Mouse (Mus musculus): ENCODE measurements around the gene Sp7. TPM values are rescaled to one million over a fixed set of nuclear protein-coding genes. Genes with fewer than 3 reads are reported as not detected.

Gene Sp7
- total RNA-seq, 1 experiment, result 0.09 TPM

GRCm38 (mm10) chr15:102315292-102315691, 51.7 kb downstream of the Sp7 start:
- Histone ChIP-seq H3K9ac (ENCODE audit: insufficient read depth, low read depth, low read length, poor library complexity, severe bottlenecking) (no peak overlapping the region), H3K27ac (ENCODE audit: insufficient read depth, low read depth, low read length, poor library complexity, severe bottlenecking) (no peak overlapping the region), H3K36me3 (ENCODE audit: control insufficient read depth, insufficient read depth, low read length, poor library complexity, severe bottlenecking) (peaks cover 67% of the 10 kb centered on the region), H3K4me1 (ENCODE audit: control insufficient read depth in 2 of 2, insufficient read depth in 2 of 2, low read length in 2 of 2, poor library complexity in 1 of 2) (no peaks in the 10 kb centered on the region), H3K9me3 (ENCODE audit: control insufficient read depth, insufficient read depth, low read depth, low read length) (no peaks in the 10 kb centered on the region), H3K4me3 (ENCODE audit: insufficient read depth in 1 of 2, low read depth in 1 of 2, low read length in 2 of 2, poor library complexity in 1 of 2, severe bottlenecking in 1 of 2) (no peak overlapping the region)
- TF ChIP-seq MAFK (IDR thresholded peaks at IDR 0.05; ENCODE audit: insufficient read depth, low read depth, low read length), result no peak
- TF ChIP-seq ZC3H11A (IDR thresholded peaks at IDR 0.05; ENCODE audit: borderline replicate concordance, low read depth, low read length), result no peak
- no peak for TF ChIP-seq HCFC1 (IDR thresholded peaks at IDR 0.05; ENCODE audit: borderline replicate concordance, insufficient read depth, low read length)
- no peak for TF ChIP-seq ZNF384 (IDR thresholded peaks at IDR 0.05; ENCODE audit: low read depth, low read length)
- no peak for TF ChIP-seq CHD2 (IDR thresholded peaks at IDR 0.05; ENCODE audit: low read depth, low read length)
- in situ Hi-C loops (cut with MboI; ENCODE audit: low sequenced_read_pairs in 2 of 2, unreplicated experiment in 2 of 2), result no loop called here
- DNase-seq (ENCODE audit: low read depth, low spot score), result no peak

GRCm38 (mm10) chr15:102311489-102311888, 55.5 kb downstream of the Sp7 start:
- TF ChIP-seq CHD2 (IDR thresholded peaks at IDR 0.05; ENCODE audit: low read depth, low read length) (no peak), HCFC1 (IDR thresholded peaks at IDR 0.05; ENCODE audit: borderline replicate concordance, insufficient read depth, low read length) (no peak), ZNF384 (IDR thresholded peaks at IDR 0.05; ENCODE audit: low read depth, low read length) (no peak), ZC3H11A (IDR thresholded peaks at IDR 0.05; ENCODE audit: borderline replicate concordance, low read depth, low read length) (no peak), MAFK (IDR thresholded peaks at IDR 0.05; ENCODE audit: insufficient read depth, low read depth, low read length) (no peak)
- Histone ChIP-seq H3K9me3 (ENCODE audit: control insufficient read depth, insufficient read depth, low read depth, low read length) (no peaks in the 10 kb centered on the region), H3K27ac (ENCODE audit: insufficient read depth, low read depth, low read length, poor library complexity, severe bottlenecking) (no peak overlapping the region), H3K9ac (ENCODE audit: insufficient read depth, low read depth, low read length, poor library complexity, severe bottlenecking) (no peak overlapping the region), H3K4me3 (ENCODE audit: insufficient read depth in 1 of 2, low read depth in 1 of 2, low read length in 2 of 2, poor library complexity in 1 of 2, severe bottlenecking in 1 of 2) (no peak overlapping the region), H3K36me3 (ENCODE audit: control insufficient read depth, insufficient read depth, low read length, poor library complexity, severe bottlenecking) (peaks cover 59% of the 10 kb centered on the region), H3K4me1 (ENCODE audit: control insufficient read depth in 2 of 2, insufficient read depth in 2 of 2, low read length in 2 of 2, poor library complexity in 1 of 2) (no peaks in the 10 kb centered on the region)
- in situ Hi-C loops (cut with MboI; ENCODE audit: low sequenced_read_pairs in 2 of 2, unreplicated experiment in 2 of 2), result no loop called here
- DNase-seq (ENCODE audit: low read depth, low spot score), result no peak

GRCm38 (mm10) chr15:102310074-102310845, 56.7 kb downstream of the Sp7 start:
- Histone ChIP-seq H3K9me3 (ENCODE audit: control insufficient read depth, insufficient read depth, low read depth, low read length) (no peaks in the 10 kb centered on the region), H3K36me3 (ENCODE audit: control insufficient read depth, insufficient read depth, low read length, poor library complexity, severe bottlenecking) (peaks cover 58% of the 10 kb centered on the region), H3K4me3 (ENCODE audit: insufficient read depth in 1 of 2, low read depth in 1 of 2, low read length in 2 of 2, poor library complexity in 1 of 2, severe bottlenecking in 1 of 2) (no peak overlapping the region), H3K4me1 (ENCODE audit: control insufficient read depth in 2 of 2, insufficient read depth in 2 of 2, low read length in 2 of 2, poor library complexity in 1 of 2) (no peaks in the 10 kb centered on the region), H3K27ac (ENCODE audit: insufficient read depth, low read depth, low read length, poor library complexity, severe bottlenecking) (no peak overlapping the region), H3K9ac (ENCODE audit: insufficient read depth, low read depth, low read length, poor library complexity, severe bottlenecking) (no peak overlapping the region)
- no peak for DNase-seq (ENCODE audit: low read depth, low spot score)
- in situ Hi-C loops (cut with MboI; ENCODE audit: low sequenced_read_pairs in 2 of 2, unreplicated experiment in 2 of 2), result no loop called here
- TF ChIP-seq CHD2 (IDR thresholded peaks at IDR 0.05; ENCODE audit: low read depth, low read length) (no peak), HCFC1 (IDR thresholded peaks at IDR 0.05; ENCODE audit: borderline replicate concordance, insufficient read depth, low read length) (no peak), ZNF384 (IDR thresholded peaks at IDR 0.05; ENCODE audit: low read depth, low read length) (no peak), MAFK (IDR thresholded peaks at IDR 0.05; ENCODE audit: insufficient read depth, low read depth, low read length) (no peak), ZC3H11A (IDR thresholded peaks at IDR 0.05; ENCODE audit: borderline replicate concordance, low read depth, low read length) (no peak)

DNA sequence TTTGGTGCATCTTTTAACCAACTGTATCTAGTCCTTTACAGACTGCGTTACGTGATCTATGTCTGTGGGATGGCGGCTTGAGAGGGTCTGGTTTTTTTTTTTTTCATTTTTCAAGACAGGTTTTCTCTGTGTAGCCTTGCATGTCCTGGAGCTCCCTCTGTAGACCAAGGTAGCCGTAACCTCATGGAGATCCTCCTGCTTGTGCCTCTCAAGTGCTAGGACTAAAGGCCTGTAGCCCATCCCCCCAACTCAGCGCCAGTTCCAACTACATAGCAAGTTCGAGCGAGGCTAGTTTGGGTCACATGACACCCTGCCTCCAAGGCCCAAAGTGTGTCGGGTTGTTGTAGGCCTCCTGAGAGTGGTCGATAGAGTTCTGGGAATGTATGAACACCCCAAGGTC, 58.3 kb downstream of the Sp7 start:
- Histone ChIP-seq H3K36me3 (ENCODE audit: control insufficient read depth, insufficient read depth, low read length, poor library complexity, severe bottlenecking) (peaks cover 58% of the 10 kb centered on the region), H3K9me3 (ENCODE audit: control insufficient read depth, insufficient read depth, low read depth, low read length) (no peaks in the 10 kb centered on the region), H3K4me1 (ENCODE audit: control insufficient read depth in 2 of 2, insufficient read depth in 2 of 2, low read length in 2 of 2, poor library complexity in 1 of 2) (no peaks in the 10 kb centered on the region), H3K9ac (ENCODE audit: insufficient read depth, low read depth, low read length, poor library complexity, severe bottlenecking) (no peak overlapping the region), H3K4me3 (ENCODE audit: insufficient read depth in 1 of 2, low read depth in 1 of 2, low read length in 2 of 2, poor library complexity in 1 of 2, severe bottlenecking in 1 of 2) (no peak overlapping the region), H3K27ac (ENCODE audit: insufficient read depth, low read depth, low read length, poor library complexity, severe bottlenecking) (no peak overlapping the region)
- in situ Hi-C loops (cut with MboI; ENCODE audit: low sequenced_read_pairs in 2 of 2, unreplicated experiment in 2 of 2), result loop anchor here in 1 of 2 experiments (10.0 kb wide), 1 partner anchor 176 kb away; no protein-coding TSS in a partner anchor
- no peak for DNase-seq (ENCODE audit: low read depth, low spot score)
- TF ChIP-seq CHD2 (IDR thresholded peaks at IDR 0.05; ENCODE audit: low read depth, low read length) (no peak), ZC3H11A (IDR thresholded peaks at IDR 0.05; ENCODE audit: borderline replicate concordance, low read depth, low read length) (no peak), MAFK (IDR thresholded peaks at IDR 0.05; ENCODE audit: insufficient read depth, low read depth, low read length) (no peak), HCFC1 (IDR thresholded peaks at IDR 0.05; ENCODE audit: borderline replicate concordance, insufficient read depth, low read length) (no peak), ZNF384 (IDR thresholded peaks at IDR 0.05; ENCODE audit: low read depth, low read length) (no peak)

Other genes with a start within 250 kb of the Sp7 start
- gene Spryd3, start 230.9 kb downstream of the Sp7 start, total RNA-seq (2012; rRNA removed), result 22.7 and 34.8 TPM in 2 replicates
- gene Igfbp6, start 222.8 kb downstream of the Sp7 start, total RNA-seq (2012; rRNA removed), result 4.2 and 7.5 TPM in 2 replicates
- gene Soat2, start 216.7 kb downstream of the Sp7 start, total RNA-seq (2012; rRNA removed), result 5.3 and 9.5 TPM in 2 replicates
- gene Zfp740, start 163.9 kb downstream of the Sp7 start, total RNA-seq (2012; rRNA removed), result 97.3 and 98.5 TPM in 2 replicates
- gene Csad, start 162.5 kb downstream of the Sp7 start, total RNA-seq (2012; rRNA removed), result 47.3 and 51.9 TPM in 2 replicates
- gene Itgb7, start 135.2 kb downstream of the Sp7 start, total RNA-seq (2012; rRNA removed), result 34.0 and 93.0 TPM in 2 replicates
- 101 and 115 TPM in 2 replicates for gene Rarg, start 109.7 kb downstream of the Sp7 start, total RNA-seq (2012; rRNA removed)
- 0.45 and 1.0 TPM in 2 replicates for gene Gm9918, start 96.6 kb downstream of the Sp7 start, total RNA-seq (2012; rRNA removed)
- gene Mfsd5, start 87.7 kb downstream of the Sp7 start, total RNA-seq (2012; rRNA removed), result 89.9 and 95.7 TPM in 2 replicates
- gene Espl1, start 70.9 kb downstream of the Sp7 start, total RNA-seq (2012; rRNA removed), result 84.1 TPM in 2 replicates
- 139 and 201 TPM in 2 replicates for gene Pfdn5, start 41.1 kb downstream of the Sp7 start, total RNA-seq (2012; rRNA removed)
- gene Myg1, start 35.5 kb downstream of the Sp7 start, total RNA-seq (2012; rRNA removed), result 84.7 and 109 TPM in 2 replicates
- gene Aaas, start 16.4 kb downstream of the Sp7 start, total RNA-seq (2012; rRNA removed), result 69.2 and 86.0 TPM in 2 replicates
- gene Sp1, start 39.0 kb upstream of the Sp7 start, total RNA-seq (2012; rRNA removed), result 93.4 and 130 TPM in 2 replicates
- gene Amhr2, start 78.2 kb upstream of the Sp7 start, total RNA-seq (2012; rRNA removed), result 5.6 and 16.5 TPM in 2 replicates
- gene Prr13, start 91.8 kb upstream of the Sp7 start, total RNA-seq (2012; rRNA removed), result 13.2 and 26.3 TPM in 2 replicates
- 206 and 377 TPM in 2 replicates for gene Pcbp2, start 103.4 kb upstream of the Sp7 start, total RNA-seq (2012; rRNA removed)
- gene Gm10337, start 136.5 kb upstream of the Sp7 start, total RNA-seq (2012; rRNA removed), result not detected in 2 replicates
- gene Map3k12, start 149.9 kb upstream of the Sp7 start, total RNA-seq (2012; rRNA removed), result 18.1 and 25.4 TPM in 2 replicates
- 163 and 184 TPM in 2 replicates for gene Tarbp2, start 151.0 kb upstream of the Sp7 start, total RNA-seq (2012; rRNA removed)
- gene Npff, start 157.8 kb upstream of the Sp7 start, total RNA-seq (2012; rRNA removed), result 1.9 and 2.6 TPM in 2 replicates